Mouse (Mus musculus) testis, postnatal 10 days (tissue): ENCODE data around the gene Edem2.
"Not testable (repeated sequence)": the region's sequence is repeated elsewhere in the genome, so short reads cannot be mapped to it uniquely, and the experiment has no call there.

Source experiments
- DNase-seq: peaks from one replicate; pipeline ENCODE4 v3.0.0; 2021; ENCODE audit warnings: low spot score

Edem2 gene

DNA sequence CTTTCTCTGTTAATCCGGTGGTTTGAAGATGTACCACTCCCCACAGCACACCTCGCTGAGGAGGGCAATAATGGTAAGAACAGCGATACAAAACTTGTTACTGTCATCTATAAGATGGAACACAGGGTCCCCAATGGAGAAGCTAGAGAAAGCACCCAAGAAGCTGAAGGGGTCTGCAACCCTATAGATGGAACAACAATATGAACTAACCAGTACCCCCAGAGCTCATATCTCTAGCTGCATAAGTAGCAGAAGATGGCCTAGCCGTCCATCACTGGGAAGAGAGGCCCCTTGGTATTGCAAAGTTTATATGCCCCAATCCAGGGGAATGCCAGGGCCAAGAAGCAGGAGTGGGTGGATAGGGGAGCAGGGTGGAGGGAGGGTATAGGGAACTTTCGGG, 6.5 kb upstream of the Edem2 start, which contains the start of gene Gm17581:
Gene Gm17581, minus strand, starts transcription at position 101 of the 400 bp plus-strand sequence.
- DNase-seq: not testable (repeated sequence)

DNA sequence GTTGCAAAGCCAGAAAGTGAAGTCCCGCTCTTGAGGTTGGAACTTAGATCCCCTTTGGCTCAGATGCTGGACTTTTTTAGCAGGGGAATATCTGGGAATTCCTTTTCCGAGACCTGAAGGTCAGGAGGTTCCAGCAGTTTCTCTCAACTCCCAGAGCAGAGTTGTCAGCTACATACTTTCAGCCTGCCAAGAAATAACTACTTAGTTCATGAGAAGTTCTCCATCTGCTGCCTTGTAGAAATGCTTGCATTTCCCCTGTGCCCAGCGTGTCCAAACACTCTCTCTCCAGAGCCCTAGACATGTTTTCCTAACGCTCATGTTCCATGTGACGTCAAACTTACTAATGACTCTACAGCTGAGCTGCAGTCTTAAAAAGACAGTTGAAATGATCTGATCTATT, 5.8 kb upstream of the Edem2 start:
- no peak for DNase-seq

DNA sequence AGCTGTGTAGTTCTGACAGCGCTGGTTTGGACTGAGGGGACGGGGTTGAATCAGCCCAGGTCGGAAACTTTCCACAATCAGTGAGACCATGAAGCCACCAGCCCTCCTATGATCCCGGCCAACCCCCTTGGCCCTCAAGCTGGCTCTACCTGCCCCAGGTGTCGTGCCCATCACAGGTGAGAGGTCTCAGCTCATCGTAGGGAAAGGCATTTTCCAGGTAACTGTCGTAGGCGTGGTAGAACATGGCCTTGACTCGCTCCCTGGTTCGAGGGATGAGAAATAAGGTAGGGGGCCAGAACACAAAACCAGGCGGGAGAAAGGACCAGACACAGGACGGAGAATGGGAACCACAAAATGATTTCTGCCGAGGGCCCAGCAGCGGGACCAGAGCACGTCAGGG, 533 bp downstream of the Edem2 start:
- DNase-seq: no peak

DNA sequence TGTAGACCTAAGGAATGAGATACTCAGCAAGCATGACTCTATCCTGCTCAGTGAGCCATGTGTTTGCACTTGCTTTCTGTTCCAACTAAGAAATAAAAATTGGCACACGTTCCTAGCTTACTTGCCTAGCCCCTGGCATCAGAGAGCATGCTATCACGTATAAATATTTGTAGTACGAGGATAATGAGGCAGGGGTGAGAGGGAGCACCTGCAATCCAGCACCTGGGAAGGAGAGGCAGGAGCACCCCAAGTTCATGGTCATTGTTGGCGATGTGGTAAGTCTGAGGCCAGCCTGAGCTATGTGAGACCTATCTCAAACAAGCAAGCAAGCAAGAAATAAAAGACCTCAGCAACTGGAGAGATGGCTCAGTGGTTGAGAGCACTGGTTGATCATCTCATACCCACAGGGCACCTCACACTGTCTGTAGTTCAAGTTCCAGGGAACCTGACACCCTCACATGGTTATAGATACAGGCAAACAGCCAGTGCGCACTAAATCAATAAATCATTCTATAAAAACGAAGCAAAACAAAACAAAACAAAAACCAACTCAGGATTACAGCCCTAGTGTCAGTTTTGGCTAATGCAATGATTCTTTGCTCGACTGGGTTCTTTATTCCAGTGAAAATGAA, 1.4 kb downstream of the Edem2 start:
- no peak for DNase-seq

DNA sequence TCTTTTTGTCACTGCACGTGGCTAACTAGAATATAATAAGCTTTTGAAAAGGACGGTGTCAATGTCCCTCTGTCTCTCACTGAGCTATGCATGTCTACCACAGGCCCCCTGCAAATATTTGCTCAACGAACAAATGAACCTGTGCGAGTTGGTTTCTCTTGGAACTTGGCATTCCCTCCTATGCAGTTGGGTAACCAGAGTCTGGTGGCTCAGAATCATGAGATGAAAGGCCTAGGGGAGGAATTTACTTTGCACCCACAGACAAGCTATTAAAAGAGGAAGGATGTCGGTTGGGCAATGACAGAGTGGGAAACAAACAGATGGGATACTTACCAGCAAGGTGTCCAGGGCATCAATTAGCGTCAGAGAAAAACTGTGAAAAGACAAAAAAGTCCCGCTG, 3.0 kb downstream of the Edem2 start:
- no peak for DNase-seq

DNA sequence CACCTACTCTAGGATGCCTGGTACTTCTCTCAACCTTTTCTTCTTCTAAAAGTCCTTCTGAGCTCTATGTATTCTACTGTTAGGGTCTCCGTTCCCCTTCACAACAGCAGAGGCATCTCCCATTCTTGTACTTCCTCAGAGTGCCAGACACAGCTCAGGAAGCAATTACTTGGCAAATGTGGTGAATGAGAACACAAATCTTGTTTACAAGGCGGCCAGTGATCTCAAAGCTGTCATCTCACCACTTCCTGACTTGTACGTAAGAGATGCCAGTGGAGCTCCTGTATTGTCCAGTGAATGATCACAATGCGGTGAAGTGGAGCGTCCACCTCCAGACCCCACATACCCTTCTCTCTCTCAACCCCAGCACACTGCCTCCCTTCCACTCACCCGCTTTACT, 4.7 kb downstream of the Edem2 start:
- DNase-seq: no peak

DNA sequence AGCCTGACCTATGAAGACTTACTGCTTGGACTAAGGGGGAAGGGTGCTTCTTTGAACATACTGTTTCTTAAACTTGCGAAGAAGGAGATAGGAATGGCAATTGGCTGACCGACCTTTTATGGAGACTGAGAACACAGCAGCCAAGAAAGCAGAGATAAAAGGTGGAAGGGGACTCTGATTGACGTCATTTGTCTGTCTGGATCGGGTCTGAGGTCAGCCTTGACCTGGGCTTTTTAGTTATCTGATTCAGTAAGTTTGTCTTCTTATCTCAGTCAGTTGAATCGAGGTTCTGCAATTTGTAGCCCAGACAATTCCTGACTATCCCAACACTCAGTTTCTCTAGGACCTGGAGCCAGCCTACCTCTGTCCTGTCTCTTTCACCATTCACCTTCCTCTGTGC, 5.2 kb downstream of the Edem2 start:
- DNase-seq: no peak

DNA sequence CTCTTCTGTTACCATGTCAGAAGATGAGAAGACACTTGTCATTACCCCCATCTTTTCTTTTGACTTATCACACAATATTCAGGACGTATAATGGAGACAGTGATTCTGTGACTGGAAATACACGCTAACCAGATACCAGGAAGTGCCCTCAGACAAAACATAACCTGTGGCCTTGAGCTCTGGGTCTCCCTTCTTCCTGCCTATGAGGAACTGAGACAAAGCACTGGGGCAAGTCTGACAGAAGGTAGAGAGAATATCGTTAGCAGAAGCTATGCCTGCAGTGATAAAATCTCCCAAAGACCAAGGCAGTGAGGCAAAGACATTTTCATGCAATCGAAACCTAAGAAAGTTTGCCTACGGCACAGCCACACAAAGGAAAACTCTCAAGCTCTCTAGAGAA, 8.7 kb downstream of the Edem2 start:
- DNase-seq: no peak

DNA sequence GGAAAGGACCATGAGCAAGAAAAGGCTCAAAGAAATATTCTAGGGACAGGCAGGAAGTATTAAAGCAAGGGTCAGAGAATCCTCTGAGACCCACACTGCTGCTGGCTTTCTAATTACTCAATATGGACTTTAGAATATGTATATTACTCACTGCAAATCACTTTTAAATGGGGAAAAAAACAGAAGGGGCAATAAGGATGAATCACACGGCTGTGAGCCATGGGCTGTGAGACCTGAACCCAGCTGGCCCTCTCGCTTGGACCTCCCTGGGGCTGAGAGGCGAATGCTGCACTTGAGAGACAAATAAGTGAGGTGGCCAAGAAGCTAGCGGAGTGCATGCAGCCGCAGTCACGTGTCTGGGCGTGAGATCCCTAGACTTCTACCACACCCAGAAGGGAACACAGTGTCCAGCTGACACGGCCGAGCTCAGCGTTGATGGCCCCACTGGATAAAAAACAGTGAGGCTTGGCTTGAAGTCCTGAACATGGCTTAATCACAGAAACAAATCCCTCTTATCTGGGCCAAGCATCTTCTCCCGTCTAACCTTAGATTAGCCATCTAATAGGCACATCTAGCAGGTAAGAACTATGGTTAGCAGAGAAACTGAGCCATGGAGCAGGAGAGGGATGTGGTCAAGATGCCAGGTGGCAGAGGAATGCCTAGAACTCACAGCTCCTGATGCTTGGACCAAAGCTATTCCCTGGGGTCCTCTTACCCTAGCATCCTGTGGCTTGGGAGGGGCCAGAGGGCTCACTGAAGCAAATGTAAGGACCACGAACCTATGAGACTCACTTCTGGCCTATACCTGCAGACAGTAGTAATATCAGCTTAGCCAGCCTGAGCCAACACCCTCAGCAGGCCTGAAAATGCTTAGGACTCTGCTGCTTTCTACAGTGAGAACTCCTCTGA, 11.9 kb downstream of the Edem2 start:
- DNase-seq: no peak

DNA sequence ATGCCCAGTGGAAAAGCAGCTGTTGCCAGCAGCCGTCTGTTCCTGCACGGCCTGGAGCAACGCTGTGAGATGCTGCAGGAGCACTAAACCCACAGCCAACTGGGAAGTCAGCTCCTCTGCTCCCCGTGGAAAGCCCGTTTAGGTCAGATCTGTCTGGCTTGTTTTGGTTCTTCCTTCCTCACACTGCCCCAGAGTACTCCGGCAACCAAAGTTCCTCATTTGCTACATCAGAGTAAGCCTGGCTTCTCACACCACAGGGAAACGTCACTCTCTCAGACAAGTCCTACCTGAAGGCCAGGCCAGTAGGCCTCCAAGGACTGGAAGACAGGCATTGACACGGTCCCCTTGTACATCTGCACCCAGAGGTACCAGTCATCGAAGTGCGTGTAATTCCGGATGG, 18.7 kb downstream of the Edem2 start:
- no peak for DNase-seq

DNA sequence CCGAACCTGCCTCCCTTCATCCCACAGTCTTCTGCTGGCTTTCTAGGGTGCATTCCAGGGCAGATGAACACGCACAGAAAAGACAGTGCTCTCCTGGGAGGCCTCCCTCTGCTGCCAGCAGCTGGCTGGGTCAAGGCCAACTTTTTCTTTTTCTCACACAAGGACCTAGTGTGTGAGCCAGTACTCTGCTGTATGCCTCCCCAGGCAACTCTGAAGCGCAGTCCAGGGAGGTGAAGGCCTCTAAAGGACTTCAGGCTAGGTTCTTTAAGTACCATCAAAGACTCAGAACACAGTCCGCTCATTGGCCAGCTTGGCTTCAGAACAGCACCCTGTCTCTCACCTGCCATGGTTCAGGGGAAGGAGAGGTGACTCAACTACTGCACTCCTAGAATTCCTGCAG, 22.0 kb downstream of the Edem2 start:
- peak; percentile 75 for DNase-seq

DNA sequence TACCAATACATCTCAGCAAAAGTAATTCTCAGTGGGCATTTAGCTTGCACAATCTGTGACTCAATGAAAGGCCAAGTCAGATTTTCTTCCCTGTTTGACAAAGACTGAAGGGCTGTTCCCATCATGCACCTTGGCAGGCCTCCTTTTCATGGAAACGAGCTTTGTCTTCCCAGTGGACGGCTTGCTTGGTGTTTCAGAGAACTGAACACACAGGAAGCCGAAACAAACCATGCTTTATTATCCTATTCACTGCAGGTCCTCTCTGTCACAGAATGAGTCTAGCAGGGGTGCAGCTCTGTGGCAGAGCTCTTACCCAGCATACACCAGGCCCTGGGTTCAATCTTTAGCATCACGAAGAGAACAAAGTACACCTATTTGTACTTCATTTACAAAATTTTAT, 25.6 kb downstream of the Edem2 start:
- no peak for DNase-seq

DNA sequence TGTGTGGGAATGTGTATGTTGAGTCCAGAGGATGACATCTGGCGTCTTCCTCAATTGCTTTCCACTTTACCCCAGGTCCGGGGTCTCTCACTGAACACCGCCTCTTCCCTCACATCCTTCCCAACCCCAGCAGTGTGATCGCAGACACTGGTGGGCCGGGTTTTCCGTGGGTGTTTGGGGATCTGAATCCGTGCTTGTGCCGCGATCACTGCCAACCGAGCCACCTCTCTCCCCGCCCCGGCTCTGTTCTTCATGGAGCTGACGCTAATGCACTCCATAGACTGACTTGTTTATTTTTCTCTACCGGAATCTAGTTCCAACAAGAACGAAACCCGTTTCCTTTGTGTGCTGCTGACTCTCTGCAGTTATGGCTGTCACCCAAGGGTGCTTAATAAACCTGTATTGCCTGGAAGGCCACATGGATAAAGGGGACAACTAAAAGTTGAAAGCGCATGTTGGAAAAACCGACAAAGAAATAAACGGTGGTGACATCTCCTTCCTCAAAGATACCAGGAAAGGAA, 27.8 kb downstream of the Edem2 start:
- DNase-seq: no peak

DNA sequence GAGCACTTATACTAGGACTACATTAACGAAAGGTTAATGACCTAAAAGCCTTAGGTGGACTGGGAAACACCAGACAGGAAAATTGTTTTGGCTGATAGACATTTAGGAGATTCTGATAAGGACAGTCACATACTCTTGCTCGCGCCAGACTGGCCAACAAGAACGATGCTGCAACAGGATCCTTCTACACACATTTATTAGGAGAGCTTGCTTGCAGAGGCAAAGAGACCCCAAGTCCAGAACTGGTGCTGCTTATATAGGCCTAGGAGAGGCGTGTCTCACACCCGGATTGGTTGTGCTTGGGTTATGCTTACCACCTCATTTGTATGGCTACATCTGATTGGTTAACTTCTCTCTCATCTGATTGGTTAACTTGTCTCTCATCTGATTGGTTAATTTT, 30.8 kb downstream of the Edem2 start:
- DNase-seq: not testable (repeated sequence)

DNA sequence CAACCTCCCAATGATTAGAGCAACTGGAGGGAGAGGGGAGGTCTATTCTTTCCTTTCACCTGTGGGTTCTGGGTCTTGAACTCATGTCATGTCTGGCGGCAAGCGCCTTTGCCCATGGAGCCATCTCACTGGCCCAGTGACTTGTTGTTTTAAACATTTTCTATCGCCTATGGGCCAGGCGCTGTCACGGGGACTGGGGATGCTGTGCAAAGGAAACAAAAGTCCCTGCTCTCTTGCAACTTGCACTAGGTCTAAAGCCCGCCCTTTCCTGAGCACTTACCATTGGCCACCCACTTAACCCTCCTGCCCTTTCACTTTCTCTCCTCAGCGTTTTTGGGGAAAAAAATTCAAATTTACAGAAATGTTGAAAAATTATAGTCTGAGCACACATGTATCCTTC, 32.4 kb downstream of the Edem2 start:
- no peak for DNase-seq

DNA sequence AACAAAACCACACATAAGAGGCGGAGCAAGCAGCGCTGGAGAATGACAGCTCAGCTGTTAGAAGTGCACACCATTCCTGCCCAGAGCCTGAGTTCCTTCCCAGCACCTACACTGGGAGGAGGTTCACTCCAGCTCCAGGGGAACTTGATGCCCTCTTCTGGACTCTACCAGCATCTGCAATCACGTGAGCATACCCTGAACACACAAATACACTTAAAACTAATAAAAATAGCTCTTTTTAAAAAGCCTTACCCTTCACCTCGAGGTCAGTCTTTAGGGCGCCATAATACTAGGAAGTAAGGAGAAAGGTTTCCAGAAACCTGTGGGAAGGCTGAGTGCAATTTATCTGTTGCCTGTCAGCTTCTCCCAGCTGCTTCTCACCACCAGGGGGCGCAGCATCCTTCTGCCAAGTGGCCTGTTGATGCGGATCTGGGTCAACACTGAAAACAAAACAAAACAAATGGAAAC, 33.1 kb downstream of the Edem2 start:
- peak; percentile 97 for DNase-seq

DNA sequence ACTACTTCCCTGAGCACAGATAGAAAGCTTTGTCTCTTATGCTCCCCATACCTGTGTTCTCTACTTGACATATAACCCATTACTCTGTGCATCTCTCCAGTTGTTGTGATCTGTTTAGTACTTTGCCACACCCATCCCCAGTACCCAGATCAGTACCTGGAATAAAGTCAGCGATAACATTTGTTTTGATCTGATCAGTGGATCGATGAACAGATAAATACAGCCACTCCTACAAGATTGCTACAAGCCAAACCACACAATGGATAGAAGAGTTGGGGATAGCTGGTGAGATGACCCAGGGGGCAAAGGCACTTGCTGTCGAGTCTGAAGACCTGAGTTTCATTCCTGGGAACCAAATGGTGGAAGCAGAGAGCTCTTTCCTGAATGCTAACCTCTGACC, 34.0 kb downstream of the Edem2 start:
- no peak for DNase-seq

DNA sequence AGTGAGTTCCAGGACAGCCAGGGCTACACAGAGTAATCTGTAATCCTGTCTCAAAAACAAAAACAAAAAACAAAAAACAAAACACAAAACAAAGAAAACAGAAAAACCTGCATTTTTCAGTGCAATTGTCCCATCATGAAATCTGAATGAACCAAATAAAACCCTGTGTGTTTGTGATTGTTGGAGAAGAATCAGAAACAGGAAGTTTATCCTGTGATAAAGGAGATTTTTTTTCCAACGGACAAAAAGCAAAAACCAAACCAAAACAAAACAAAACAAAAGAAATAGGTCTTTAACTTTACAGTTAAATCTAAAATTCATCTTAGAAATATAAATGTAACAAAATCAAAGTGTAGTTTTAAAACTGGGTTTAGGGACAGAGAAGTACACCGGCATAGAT, 34.7 kb downstream of the Edem2 start:
- no peak for DNase-seq

DNA sequence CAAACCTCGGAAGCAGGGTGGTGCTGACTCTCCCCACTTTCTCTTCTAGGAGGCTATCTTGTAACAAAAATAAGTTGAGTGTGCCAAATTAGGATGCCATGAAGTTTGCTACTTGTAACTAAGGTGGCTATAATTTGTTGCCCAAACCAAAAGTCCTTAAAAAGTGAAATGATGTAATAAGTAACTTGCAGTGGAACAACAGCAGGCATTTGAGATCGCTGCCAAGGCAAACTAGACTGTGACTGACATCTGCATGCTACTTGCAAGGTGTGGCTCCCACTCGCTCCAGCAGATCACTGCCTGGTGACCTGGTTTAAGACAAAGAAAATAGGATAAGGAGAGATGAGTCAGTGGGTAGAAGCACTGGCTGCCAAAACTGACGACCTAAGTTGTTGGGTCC, 36.1 kb downstream of the Edem2 start:
- no peak for DNase-seq

DNA sequence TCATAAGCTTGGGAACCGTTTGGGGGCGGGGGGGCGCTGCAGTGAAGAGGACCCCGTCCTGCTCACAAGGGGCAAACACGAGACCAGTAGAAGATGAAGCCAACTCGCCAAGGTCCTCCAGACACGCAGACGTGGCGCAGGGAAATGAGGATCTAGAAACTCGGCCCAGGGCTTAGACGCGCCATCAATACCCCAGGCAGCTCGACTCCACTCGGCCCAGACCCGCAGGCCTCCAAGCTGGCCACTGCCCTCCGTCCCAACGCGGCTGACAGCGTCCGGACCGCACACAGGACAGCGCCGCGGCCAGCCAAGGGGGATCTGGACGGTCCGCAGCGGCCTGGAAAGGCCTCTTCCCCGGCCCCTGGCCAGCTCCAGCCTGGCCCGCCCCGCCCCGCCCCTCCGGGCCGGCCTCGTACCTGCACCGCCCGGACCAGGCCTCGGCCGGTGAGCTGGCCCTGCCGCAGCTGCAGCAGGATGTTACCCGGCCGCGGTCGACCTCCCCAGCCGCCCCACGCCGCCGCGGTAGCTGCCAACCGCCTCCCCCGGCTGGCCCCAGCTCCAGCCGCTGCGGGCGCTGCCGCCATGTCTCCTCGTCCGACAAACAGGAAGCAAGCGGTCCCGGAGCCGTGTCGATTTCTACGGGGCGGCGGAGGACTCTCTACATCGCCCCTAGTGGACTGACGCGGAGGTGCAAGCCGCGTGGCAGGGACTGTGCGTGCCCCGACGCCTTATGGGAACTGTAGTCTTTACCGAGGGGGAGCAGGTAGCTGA, 37.4 kb downstream of the Edem2 start, which contains the start of gene Trpc4ap:
Gene Trpc4ap, minus strand, starts transcription at position 662 of the 771 bp plus-strand sequence.
- peak; percentile 98 for DNase-seq

DNA sequence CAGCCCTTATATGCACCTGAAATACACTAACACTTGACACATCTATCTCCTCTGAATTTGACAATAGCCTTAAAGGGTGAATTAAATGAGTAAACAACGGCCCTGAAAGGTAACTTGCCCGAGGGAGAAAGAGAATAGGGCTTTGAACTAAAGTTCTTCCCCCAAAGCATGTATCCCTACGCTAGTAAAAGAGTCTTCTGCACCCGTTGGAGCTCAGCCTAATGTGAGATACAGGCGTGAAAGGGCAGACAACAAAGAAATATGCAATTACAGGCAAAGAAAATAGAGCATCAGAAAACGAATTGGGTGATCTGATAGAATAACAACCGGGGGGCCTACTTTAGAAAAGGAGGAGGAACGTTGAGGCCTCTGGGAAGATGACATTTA, 37.9 kb downstream of the Edem2 start:
- no peak for DNase-seq

DNA sequence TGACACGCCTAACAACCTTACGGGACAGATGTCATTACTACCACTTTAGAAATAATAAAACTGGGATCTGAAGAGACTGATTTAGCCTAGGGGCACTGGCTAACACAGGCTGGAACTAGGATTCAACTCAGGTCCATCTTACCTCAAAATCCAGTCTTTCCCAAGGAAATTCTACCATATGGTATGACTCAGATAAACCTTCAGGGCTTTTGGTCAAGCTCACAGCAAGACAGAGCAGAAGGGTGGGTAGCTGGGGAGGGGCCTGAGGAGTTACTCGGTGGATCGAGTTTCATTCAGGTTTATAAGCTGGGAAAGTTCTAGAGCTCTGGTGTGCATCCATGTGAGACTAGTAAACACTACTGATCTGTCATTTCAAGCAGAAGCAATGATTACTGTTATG, 40.1 kb downstream of the Edem2 start:
- DNase-seq: no peak
